Mouse (Mus musculus) c-Kit-negative CD71-positive TER-119-positive erythroid progenitor cells, embryonic 14.5 days (primary cell): ENCODE measurements at regions not wholly inside any gene's neighbourhood (a gene's known extent, or its start where the extent isn't known, plus 50 kb on each side); places are given as distances from the start of the nearest gene placed in this dataset.
"Not testable (repeated sequence)": the region's sequence is repeated elsewhere in the genome, so short reads cannot be mapped to it uniquely, and the experiment has no call there.

Source experiments
- DNase-seq: peaks from one replicate; pipeline ENCODE4 v3.0.0-alpha.2; 2013; ENCODE audit warnings: low read depth, low spot score

- no peak for DNase-seq
Observed at GRCm38 (mm10) chr2:166476953-166477352, 236.7 kb downstream of the Prex1 start.

GRCm38 (mm10) chr2:166475624-166476023 is 238.0 kb downstream of the Prex1 start:
- DNase-seq, result no peak

GRCm38 (mm10) chr2:166474601-166475000 is 239.0 kb downstream of the Prex1 start:
- no peak for DNase-seq

- DNase-seq, result no peak
Observed at GRCm38 (mm10) chr2:166471257-166471753, 242.3 kb downstream of the Prex1 start.

GRCm38 (mm10) chr2:166469046-166469593 is 244.5 kb downstream of the Prex1 start:
- no peak for DNase-seq

- no peak for DNase-seq
Observed at GRCm38 (mm10) chr2:166467137-166467536, 246.5 kb downstream of the Prex1 start.

GRCm38 (mm10) chr2:166465531-166465930 is 248.1 kb downstream of the Prex1 start:
- no peak for DNase-seq

- DNase-seq, result no peak
Observed at GRCm38 (mm10) chr2:166463539-166463938, 250.1 kb downstream of the Prex1 start.

GRCm38 (mm10) chr2:166461956-166462355 is 251.7 kb downstream of the Prex1 start:
- DNase-seq, result no peak

- DNase-seq, result no peak
Observed at GRCm38 (mm10) chr2:166461103-166461502, 252.5 kb downstream of the Prex1 start.

- DNase-seq, result no peak
Observed at GRCm38 (mm10) chr2:166459955-166460354, 253.7 kb downstream of the Prex1 start.

GRCm38 (mm10) chr2:166458953-166459352 is 254.7 kb downstream of the Prex1 start:
- no peak for DNase-seq

GRCm38 (mm10) chr2:166457381-166458172 is 256.1 kb downstream of the Prex1 start:
- no peak for DNase-seq

GRCm38 (mm10) chr2:166454160-166454888 is 259.3 kb downstream of the Prex1 start:
- DNase-seq, result not testable (repeated sequence)

- DNase-seq, result no peak
Observed at GRCm38 (mm10) chr2:166450964-166451363, 262.7 kb downstream of the Prex1 start.

- no peak for DNase-seq
Observed at GRCm38 (mm10) chr2:166450380-166450779, 263.3 kb downstream of the Prex1 start.

- no peak for DNase-seq
Observed at GRCm38 (mm10) chr2:166448724-166449123, 264.9 kb downstream of the Prex1 start.

- no peak for DNase-seq
Observed at GRCm38 (mm10) chr2:166448161-166448560, 265.5 kb downstream of the Prex1 start.

GRCm38 (mm10) chr2:166446536-166446935 is 267.1 kb downstream of the Prex1 start:
- DNase-seq, result no peak

GRCm38 (mm10) chr2:166445824-166446223 is 267.8 kb downstream of the Prex1 start:
- not testable (repeated sequence) for DNase-seq

GRCm38 (mm10) chr2:166442997-166443396 is 270.6 kb downstream of the Prex1 start:
- no peak for DNase-seq
